Mouse (Mus musculus) heart, embryonic 12.5 days (tissue): ENCODE measurements around the gene Rapgef3. TPM values are rescaled to one million over a fixed set of nuclear protein-coding genes. Genes with fewer than 3 reads are reported as not detected.

Source experiments
- ATAC-seq: fragments of 200-750 bp; cut with Nextera tagmentation; 2 replicates; pipeline ENCODE4 v1.8.0; 2017; ENCODE audit warnings: moderate TSS enrichment, moderate library complexity; ENCODE audit not compliant: insufficient number of reproducible peaks, low FRiP score
- H3K27ac ChIP-seq: fragments of 300-500 bp; sonication (generic); 2 replicates; pipeline ENCODE4 v1.5.1; 2016; ENCODE audit warnings: mild to moderate bottlenecking, moderate library complexity; ENCODE audit not compliant: poor library complexity, severe bottlenecking
- H3K27me3 ChIP-seq: fragments of 300-500 bp; sonication (generic); replicated peaks from 2 replicates; pipeline ENCODE4 v1.6.1; 2016; ENCODE audit warnings: mild to moderate bottlenecking, moderate library complexity
- H3K36me3 ChIP-seq: fragments of 300-500 bp; sonication (generic); 2 replicates; pipeline ENCODE4 v1.6.1; 2016; ENCODE audit warnings: mild to moderate bottlenecking, moderate library complexity
- H3K4me1 ChIP-seq: fragments of 300-500 bp; sonication (generic); replicated peaks from 2 replicates; pipeline ENCODE4 v1.6.1; 2016; ENCODE audit warnings: mild to moderate bottlenecking
- H3K4me2 ChIP-seq: fragments of 300-500 bp; sonication (generic); 2 replicates; pipeline ENCODE4 v1.6.1; 2016; ENCODE audit warnings: mild to moderate bottlenecking, moderate library complexity
- H3K4me3 ChIP-seq: fragments of 300-500 bp; sonication (generic); 2 replicates; pipeline ENCODE4 v1.5.1; 2016; ENCODE audit warnings: mild to moderate bottlenecking
- H3K9ac ChIP-seq: fragments of 300-500 bp; sonication (generic); 2 replicates; pipeline ENCODE4 v1.6.1; 2016; ENCODE audit warnings: mild to moderate bottlenecking, moderate library complexity
- H3K9me3 ChIP-seq: fragments of 300-500 bp; sonication (generic); replicated peaks from 2 replicates; pipeline ENCODE4 v1.6.1; 2016; ENCODE audit warnings: mild to moderate bottlenecking, moderate library complexity
- WGBS: fragments of 180-500 bp; shearing (Covaris S2); methylation state at CpG from one replicate; pipeline ENCODE4 v1.1.7; 2016; 5-methylcytosine and 5-hydroxymethylcytosine counted together
- polyA plus RNA-seq: library from polyadenylated mRNA; unstranded; fragments of >200 nt; fragmentation: Nextera tagmentation; extraction: Ambion mirVana; gene quantifications from 2 replicates; pipeline ENCODE4 v1.2.1, GENCODE M21; 2016

Gene Rapgef3
- polyA plus RNA-seq, 1 experiment from 2014 or later: 22.9 TPM

GRCm38 (mm10) chr15:97809206-97809605, 41.4 kb upstream of the Rapgef3 start:
- Histone ChIP-seq H3K36me3 (peaks cover 64% of the 10 kb centered on the region), H3K9ac (no peak overlapping the region), H3K4me2 (no peak overlapping the region), H3K4me3 (no peak overlapping the region), H3K4me1 (peaks cover 24% of the 10 kb centered on the region), H3K27me3 (no peaks in the 10 kb centered on the region), H3K9me3 (no peaks in the 10 kb centered on the region), H3K27ac (no peak overlapping the region)
- ATAC-seq: no peak
- WGBS: 78% methylated on average over 14 of the region's 14 CpGs

- Histone ChIP-seq H3K4me3 (no peak overlapping the region), H3K27ac (no peak overlapping the region), H3K36me3 (peaks cover 64% of the 10 kb centered on the region), H3K4me1 (peaks cover 17% of the 10 kb centered on the region), H3K9me3 (no peaks in the 10 kb centered on the region), H3K4me2 (no peak overlapping the region), H3K9ac (no peak overlapping the region), H3K27me3 (no peaks in the 10 kb centered on the region)
- no peak for ATAC-seq
- WGBS: 84% methylated on average over 14 of the region's 14 CpGs
Measured at GRCm38 (mm10) chr15:97808532-97808931, 40.8 kb upstream of the Rapgef3 start.

- H3K4me3 ChIP-seq: no peak overlapping the region
- no peaks in the 10 kb centered on the region for H3K9me3 ChIP-seq
- no peak overlapping the region for H3K4me2 ChIP-seq
- no peak for ATAC-seq
- no peak overlapping the region for H3K27ac ChIP-seq
- H3K4me1 ChIP-seq: peaks cover 10% of the 10 kb centered on the region
- peak overlapping the region; percentile 3; the same call in 1 of the 2 replicates for H3K9ac ChIP-seq
- 68% methylated on average over 12 of the region's 12 CpGs for WGBS
- no peaks in the 10 kb centered on the region for H3K27me3 ChIP-seq
- H3K36me3 ChIP-seq: peaks cover 64% of the 10 kb centered on the region
Measured at GRCm38 (mm10) chr15:97807867-97808266, 40.1 kb upstream of the Rapgef3 start.

DNA sequence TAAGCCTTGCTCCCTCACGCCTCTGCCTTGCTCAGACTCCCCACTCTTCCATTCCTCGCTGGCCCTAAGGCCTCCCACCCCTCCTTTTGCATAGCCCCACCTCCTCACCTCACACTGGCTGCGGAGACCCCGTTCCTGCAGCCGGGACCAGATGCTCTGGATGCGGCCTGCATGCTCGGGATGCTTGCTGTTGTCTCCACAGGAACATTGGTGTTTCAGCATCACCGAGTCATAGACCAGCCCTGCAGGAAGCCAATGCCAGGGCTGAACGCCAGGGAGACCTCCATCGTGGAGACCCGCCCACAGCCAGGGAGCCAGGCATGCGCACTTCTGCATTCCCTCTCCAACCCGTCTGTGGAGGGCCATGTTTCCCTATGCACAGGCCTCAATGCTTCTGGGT, 34.8 kb upstream of the Rapgef3 start:
- 23% methylated on average over 13 of the region's 13 CpGs for WGBS
- Histone ChIP-seq H3K9ac (no peak overlapping the region), H3K36me3 (peaks cover 69% of the 10 kb centered on the region), H3K9me3 (no peaks in the 10 kb centered on the region), H3K4me1 (peaks cover 19% of the 10 kb centered on the region), H3K27me3 (no peaks in the 10 kb centered on the region), H3K4me3 (peak overlapping the region; percentile 15; the same call in 1 of the 2 replicates), H3K4me2 (peak overlapping the region; percentile 33), H3K27ac (no peak overlapping the region)
- ATAC-seq: no peak

DNA sequence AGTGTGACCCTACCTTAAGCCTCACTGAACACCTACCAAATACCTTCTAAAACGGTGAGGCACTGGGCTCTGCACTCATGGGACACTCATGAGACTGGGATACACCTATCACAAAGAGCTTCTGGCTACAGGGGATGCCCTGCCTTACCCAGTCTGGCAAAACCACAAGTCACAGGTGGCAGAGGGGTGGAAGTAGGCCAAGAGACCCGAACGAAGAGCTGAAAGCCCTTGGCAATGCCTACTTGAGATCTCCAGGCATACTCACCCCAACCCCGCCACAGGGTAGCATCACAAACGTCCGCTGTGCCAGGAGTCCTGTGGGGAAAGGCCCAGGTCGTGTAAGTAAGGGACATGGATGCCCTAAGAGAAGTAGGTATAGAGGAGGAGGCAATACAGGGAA, 34.0 kb upstream of the Rapgef3 start:
- 80% methylated on average over 7 of the region's 7 CpGs for WGBS
- H3K4me3 ChIP-seq: no peak overlapping the region
- ATAC-seq: no peak
- H3K4me2 ChIP-seq: no peak overlapping the region
- H3K27me3 ChIP-seq: no peaks in the 10 kb centered on the region
- peaks cover 19% of the 10 kb centered on the region for H3K4me1 ChIP-seq
- H3K36me3 ChIP-seq: peaks cover 69% of the 10 kb centered on the region
- H3K9me3 ChIP-seq: no peaks in the 10 kb centered on the region
- no peak overlapping the region for H3K9ac ChIP-seq
- H3K27ac ChIP-seq: no peak overlapping the region

DNA sequence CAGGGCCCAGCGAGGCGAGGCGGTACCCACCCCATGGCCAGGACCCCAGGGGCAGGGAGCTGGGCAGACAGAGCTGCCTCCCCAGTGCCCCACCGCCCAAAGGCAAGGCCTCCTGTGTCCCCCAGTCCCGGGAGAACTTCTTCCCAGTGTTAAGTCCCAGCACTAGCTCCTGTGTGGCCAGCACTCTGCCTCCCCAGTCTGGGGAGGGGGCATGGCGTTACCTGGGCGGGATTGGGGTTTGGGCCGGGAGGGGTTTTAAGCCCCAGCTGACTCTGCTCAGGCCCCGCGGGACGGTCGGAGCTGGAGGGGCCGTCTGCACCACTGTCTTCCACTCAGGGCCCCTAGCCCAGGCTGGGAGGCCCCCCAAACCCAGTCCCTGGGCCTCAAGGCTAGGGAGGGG, 33.1 kb upstream of the Rapgef3 start:
- Histone ChIP-seq H3K9me3 (no peaks in the 10 kb centered on the region), H3K4me1 (peaks cover 19% of the 10 kb centered on the region), H3K27me3 (no peaks in the 10 kb centered on the region), H3K4me3 (no peak overlapping the region), H3K27ac (no peak overlapping the region), H3K4me2 (no peak overlapping the region), H3K36me3 (peaks cover 70% of the 10 kb centered on the region), H3K9ac (no peak overlapping the region)
- ATAC-seq: no peak
- 78% methylated on average over 13 of the region's 13 CpGs for WGBS

- 0 out of 2 replicates have a peak, but pooled peaks cover 1% of the 10 kb centered on the region for H3K9me3 ChIP-seq
- no peak overlapping the region for H3K27ac ChIP-seq
- no peak overlapping the region for H3K4me2 ChIP-seq
- no peaks in the 10 kb centered on the region for H3K27me3 ChIP-seq
- no peak overlapping the region for H3K9ac ChIP-seq
- WGBS: 81% methylated on average over 11 of the region's 11 CpGs
- H3K4me3 ChIP-seq: no peak overlapping the region
- H3K4me1 ChIP-seq: peaks cover 19% of the 10 kb centered on the region
- no peak for ATAC-seq
- H3K36me3 ChIP-seq: peaks cover 76% of the 10 kb centered on the region
Measured at GRCm38 (mm10) chr15:97799446-97799845, 31.7 kb upstream of the Rapgef3 start.

GRCm38 (mm10) chr15:97798134-97798533, 30.4 kb upstream of the Rapgef3 start:
- no peak overlapping the region for H3K9ac ChIP-seq
- peak; percentile 76 for ATAC-seq
- H3K4me2 ChIP-seq: no peak overlapping the region
- H3K36me3 ChIP-seq: peaks cover 89% of the 10 kb centered on the region
- no peak overlapping the region for H3K4me3 ChIP-seq
- H3K9me3 ChIP-seq: 0 out of 2 replicates have a peak, but pooled peaks cover 3% of the 10 kb centered on the region
- 0 out of 2 replicates have a peak overlapping the region, but pooled peaks have one; percentile 22 for H3K27ac ChIP-seq
- peaks cover 19% of the 10 kb centered on the region for H3K4me1 ChIP-seq
- 34% methylated on average over 17 of the region's 17 CpGs for WGBS
- H3K27me3 ChIP-seq: no peaks in the 10 kb centered on the region

DNA sequence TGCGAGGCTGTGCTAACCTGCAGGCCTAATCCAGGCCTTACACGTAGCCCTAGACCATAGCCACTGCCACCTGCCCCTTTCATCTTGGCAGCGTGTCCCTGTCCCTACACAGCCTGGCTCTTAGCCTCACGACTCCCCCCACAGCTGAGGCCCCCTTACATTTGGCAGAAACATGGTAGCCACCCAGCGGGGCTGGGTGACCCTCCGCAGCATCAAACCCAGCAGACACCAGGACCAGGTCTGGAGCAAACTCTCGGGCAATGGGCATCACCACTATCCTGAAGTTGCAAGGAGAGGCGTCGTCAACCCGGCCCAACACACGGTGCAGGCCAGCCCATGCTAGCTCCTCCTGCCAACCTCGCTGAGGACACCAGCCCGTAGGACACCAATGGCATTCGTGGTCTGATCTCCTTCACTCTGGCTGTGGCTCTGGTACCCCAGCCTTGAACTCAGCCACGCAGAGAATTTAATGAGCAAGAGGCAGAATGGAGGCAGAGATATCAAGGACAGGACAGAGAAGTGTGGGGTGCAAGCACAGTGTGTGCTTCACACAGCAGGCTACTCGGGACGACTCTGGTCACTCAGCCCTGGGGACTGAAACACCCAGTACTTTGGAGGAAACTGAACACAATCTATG, 29.0 kb upstream of the Rapgef3 start:
- H3K27ac ChIP-seq: no peak overlapping the region
- H3K36me3 ChIP-seq: peaks cover 90% of the 10 kb centered on the region
- peaks cover 14% of the 10 kb centered on the region for H3K4me1 ChIP-seq
- 92% methylated on average over 17 of the region's 17 CpGs for WGBS
- 0 out of 2 replicates have a peak, but pooled peaks cover 3% of the 10 kb centered on the region for H3K9me3 ChIP-seq
- no peak overlapping the region for H3K4me2 ChIP-seq
- H3K4me3 ChIP-seq: no peak overlapping the region
- no peaks in the 10 kb centered on the region for H3K27me3 ChIP-seq
- ATAC-seq: no peak
- no peak overlapping the region for H3K9ac ChIP-seq

DNA sequence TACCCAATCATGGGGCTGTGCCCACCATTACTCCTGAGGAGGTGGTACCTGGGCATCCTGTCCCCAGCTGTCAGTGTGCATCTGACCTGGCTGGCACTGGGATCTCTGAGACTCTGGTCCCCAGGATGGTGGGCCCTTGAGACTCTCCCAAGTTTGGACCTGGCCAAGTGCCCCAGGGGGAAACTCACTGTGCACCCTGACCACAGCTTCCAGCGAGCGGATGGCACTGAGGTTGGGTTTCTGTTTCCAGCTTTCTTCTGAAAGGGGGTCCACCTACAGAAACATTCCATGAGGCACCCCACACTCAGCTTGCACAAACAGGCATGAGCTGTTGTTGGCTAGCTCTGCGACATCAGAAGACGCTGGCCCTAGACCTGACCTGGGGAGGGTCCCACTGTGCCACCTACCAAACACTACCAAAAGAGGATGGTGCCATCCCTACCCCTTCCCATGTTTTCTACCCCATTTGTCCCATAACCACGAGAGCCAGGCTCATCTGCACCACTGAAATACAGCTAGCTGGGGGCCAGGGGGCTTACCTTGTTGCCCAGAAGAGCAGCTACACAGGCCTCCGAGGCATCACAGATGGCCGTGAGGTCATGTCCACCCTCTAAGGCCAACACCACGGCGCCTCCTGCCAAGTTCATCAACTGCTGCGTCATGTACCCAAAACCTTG, 27.9 kb upstream of the Rapgef3 start:
- Histone ChIP-seq H3K9ac (no peak overlapping the region), H3K4me1 (peaks cover 14% of the 10 kb centered on the region), H3K4me3 (no peak overlapping the region), H3K27me3 (no peaks in the 10 kb centered on the region), H3K27ac (no peak overlapping the region), H3K9me3 (0 out of 2 replicates have a peak, but pooled peaks cover 3% of the 10 kb centered on the region), H3K36me3 (peaks cover 90% of the 10 kb centered on the region), H3K4me2 (no peak overlapping the region)
- no peak for ATAC-seq
- 94% methylated on average over 10 of the region's 10 CpGs for WGBS

DNA sequence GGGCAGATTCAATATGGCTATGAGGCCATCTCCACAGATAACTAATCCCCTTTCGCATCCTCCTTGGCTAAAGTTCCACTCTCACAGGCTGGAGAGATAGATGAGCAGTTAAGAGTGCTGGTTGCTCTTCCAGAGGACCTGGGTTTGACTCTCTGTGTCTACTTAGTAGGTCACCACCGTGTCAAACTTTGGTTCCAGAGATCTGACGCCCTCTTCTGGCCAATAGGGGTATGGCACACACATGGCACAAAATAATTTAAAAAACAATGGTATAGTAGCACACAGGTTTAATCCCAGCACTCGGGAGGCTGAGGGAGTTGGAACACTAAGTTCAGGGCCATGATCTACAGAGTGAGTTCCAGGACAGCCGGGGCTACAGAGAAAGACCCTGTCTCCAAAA, 26.5 kb upstream of the Rapgef3 start:
- Histone ChIP-seq H3K27me3 (no peaks in the 10 kb centered on the region), H3K27ac (no peak overlapping the region), H3K9me3 (0 out of 2 replicates have a peak, but pooled peaks cover 3% of the 10 kb centered on the region), H3K4me3 (no peak overlapping the region), H3K36me3 (peaks cover 88% of the 10 kb centered on the region), H3K9ac (no peak overlapping the region), H3K4me1 (peaks cover 14% of the 10 kb centered on the region), H3K4me2 (no peak overlapping the region)
- 69% methylated on average over 5 of the region's 5 CpGs for WGBS
- ATAC-seq: no peak
